Mouse (Mus musculus) testis, adult 2 months (tissue): ENCODE data around the gene Gm17655. TPM values are rescaled to one million over a fixed set of nuclear protein-coding genes. Genes with fewer than 3 reads are reported as not detected.
"Not testable (repeated sequence)": the region's sequence is repeated elsewhere in the genome, so short reads cannot be mapped to it uniquely, and the experiment has no call there.

ENCODE experiments used
- H3K27ac ChIP-seq: fragments of 200-500 bp; 2 replicates; pipeline ENCODE4 v1.5.1; 2012; ENCODE audit warnings: low read depth, low read length; ENCODE audit not compliant: control insufficient read depth, insufficient read depth
- H3K27me3 ChIP-seq: fragments of 200-500 bp; 2 replicates; pipeline ENCODE4 v1.6.1; 2012; ENCODE audit warnings: mild to moderate bottlenecking, low read length, moderate library complexity; ENCODE audit not compliant: control insufficient read depth, insufficient read depth
- H3K36me3 ChIP-seq: fragments of 200-500 bp; 2 replicates; pipeline ENCODE4 v1.6.1; 2012; ENCODE audit warnings: mild to moderate bottlenecking, low read length; ENCODE audit not compliant: control insufficient read depth, insufficient read depth
- H3K4me1 ChIP-seq: fragments of 200-500 bp; 2 replicates; pipeline ENCODE4 v1.6.1; 2012; ENCODE audit warnings: low read length; ENCODE audit not compliant: control insufficient read depth, insufficient read depth
- H3K4me3 ChIP-seq: fragments of 200-500 bp; 2 replicates; pipeline ENCODE4 v1.5.1; 2012; ENCODE audit warnings: low read depth, mild to moderate bottlenecking, low read length, moderate library complexity, mixed read lengths; ENCODE audit not compliant: control insufficient read depth
- CTCF ChIP-seq: fragments of 200-500 bp; IDR thresholded peaks from 2 replicates; pipeline ENCODE4 v1.5.1; 2012; ENCODE audit warnings: low read depth, mild to moderate bottlenecking, inconsistent platforms, low read length, moderate library complexity; ENCODE audit not compliant: control insufficient read depth, insufficient read depth, insufficient replicate concordance
- POLR2A ChIP-seq: fragments of 200-500 bp; IDR thresholded peaks from 2 replicates; pipeline ENCODE4 v1.6.1; 2012; ENCODE audit warnings: low read depth, mild to moderate bottlenecking, inconsistent platforms, low read length, moderate library complexity; ENCODE audit not compliant: control insufficient read depth
- polyA plus RNA-seq: library from polyadenylated mRNA; depleted of rRNA; stranded (reverse); fragments of >200 nt; gene quantifications from 2 replicates; pipeline ENCODE4 v1.2.3, GENCODE M21; 2012; rRNA removed

The Gm17655 gene
- 0.07 and 0.14 TPM in 2 replicates for polyA plus RNA-seq

DNA sequence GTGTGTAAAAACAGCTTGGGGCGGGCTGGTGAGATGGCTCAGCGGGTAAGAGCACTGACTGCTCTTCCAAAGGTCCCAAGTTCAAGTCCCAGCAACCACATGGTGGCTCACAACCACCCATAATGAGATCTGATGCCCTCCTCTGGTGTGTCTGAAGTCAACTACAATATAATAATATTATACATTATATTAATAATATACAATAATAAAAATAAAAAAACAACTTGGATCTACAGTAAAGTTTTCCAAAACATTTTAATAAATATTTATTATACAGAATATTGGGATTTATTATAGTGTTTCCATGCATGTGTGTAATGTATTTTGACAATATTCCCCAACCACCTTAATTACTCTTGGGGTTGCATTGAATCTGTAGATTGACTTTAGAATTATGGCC lies at the start of gene Gm17655:
Gene Gm17655, minus strand, starts transcription at position 101 of the 400 bp plus-strand sequence.
- H3K27me3 ChIP-seq, H3K27ac ChIP-seq: not testable (repeated sequence)

DNA sequence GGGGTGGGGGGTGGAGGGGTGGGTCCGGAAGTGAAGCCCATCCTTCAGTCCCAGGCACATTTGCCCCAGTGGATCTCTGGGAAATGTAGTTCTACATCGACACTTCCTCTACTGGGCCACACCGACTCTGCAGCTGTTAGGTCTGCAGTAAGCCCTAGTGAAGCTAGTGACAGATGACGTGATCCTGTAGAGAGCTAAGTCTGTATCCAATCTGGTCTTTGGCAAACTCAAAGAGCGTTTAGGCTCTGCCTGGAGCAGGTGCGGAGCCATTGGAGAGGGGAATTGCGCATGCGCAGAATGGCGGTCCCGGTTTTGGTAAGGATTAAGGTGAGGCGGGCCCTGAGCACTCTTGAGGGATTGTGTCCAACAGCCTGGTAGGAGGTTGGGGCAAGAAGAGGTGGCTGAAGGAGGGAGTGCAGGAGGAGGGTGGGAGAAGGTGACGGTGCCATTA lies 37.7 kb upstream of the Gm17655 start, which contains the start of gene Zfp605:
Gene Zfp605, plus strand, starts transcription at position 102 of the 451 bp plus-strand sequence.
- H3K4me3 ChIP-seq = peak within 1 kb of the TSS; percentile 85
- H3K27me3 ChIP-seq = no peaks in the 10 kb centered on the region
- H3K36me3 ChIP-seq = no peaks in the 10 kb centered on the region
- peaks cover 9% of the 10 kb centered on the region for H3K4me1 ChIP-seq
- no peak for TF ChIP-seq POLR2A
- no peak for TF ChIP-seq CTCF
- H3K27ac ChIP-seq = peak within 1 kb of the TSS; percentile 69

More for the DNA sequence above, at the start of gene Gm17655:
- H3K4me3 ChIP-seq, H3K4me1 ChIP-seq, H3K36me3 ChIP-seq: not testable (repeated sequence)

DNA sequence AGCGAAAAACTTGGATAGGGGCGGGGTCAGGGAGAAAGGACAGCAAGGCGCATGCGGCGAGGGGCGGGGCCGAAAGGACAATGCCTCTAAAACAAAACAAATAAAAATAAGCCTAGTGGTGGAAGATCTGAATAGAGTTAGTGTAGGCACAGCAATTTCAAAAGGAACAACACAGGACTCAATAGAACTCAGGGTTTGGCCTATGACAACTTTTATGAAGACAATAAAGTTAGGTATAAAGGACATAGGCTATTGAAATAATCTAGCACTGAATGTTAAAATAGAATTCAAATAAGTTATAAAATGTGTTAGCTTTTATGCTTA lies 36.0 kb upstream of the Gm17655 start:
- H3K36me3 ChIP-seq = no peaks in the 10 kb centered on the region

DNA sequence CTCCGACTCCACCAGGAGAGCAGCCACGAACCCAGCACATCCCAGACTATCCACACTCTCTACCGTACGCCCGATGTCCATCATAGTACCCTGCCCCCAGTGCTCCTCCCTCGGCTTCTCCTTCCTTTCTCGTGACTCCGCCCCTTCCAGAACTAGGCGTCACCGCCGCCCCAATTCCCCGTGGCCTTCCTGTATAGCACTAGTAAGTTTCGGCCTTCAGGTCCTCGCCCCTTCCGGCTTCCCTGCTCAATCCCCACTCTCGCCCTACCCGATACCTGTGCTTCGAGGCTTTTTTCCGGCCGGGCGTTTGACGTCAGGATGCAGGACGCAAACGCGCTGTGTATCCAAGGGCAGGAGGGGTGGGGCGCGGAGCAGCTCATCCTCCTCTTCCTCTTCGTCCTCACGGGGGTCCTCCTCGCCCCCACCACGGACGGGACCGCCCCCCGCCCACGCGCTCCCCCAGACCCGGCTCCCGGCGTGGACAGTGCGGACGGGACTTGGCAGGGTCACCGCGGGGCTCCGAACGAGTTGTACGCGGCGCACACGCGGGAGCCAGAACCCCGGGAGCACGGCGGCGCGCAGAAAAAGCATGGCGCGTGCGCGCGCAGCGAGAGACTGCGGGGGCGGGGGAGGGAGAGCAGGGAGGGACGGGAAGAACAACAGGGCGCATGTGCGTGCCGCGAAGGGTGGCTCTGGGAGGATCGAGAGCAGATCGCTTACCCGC lies 35.4 kb upstream of the Gm17655 start, which contains the start of gene Gtpbp6:
Gene Gtpbp6, minus strand, starts transcription at position 617 of the 724 bp plus-strand sequence.
- peak; percentile 52 for TF ChIP-seq POLR2A
- TF ChIP-seq CTCF = no peak
- peak within 1 kb of the TSS; percentile 94 for H3K4me3 ChIP-seq
- no peaks in the 10 kb centered on the region for H3K27me3 ChIP-seq
- no peaks in the 10 kb centered on the region for H3K36me3 ChIP-seq
- H3K4me1 ChIP-seq = peaks cover 11% of the 10 kb centered on the region
- H3K27ac ChIP-seq = peak within 1 kb of the TSS; percentile 86

More for the DNA sequence above, 36.0 kb upstream of the Gm17655 start:
- Histone ChIP-seq H3K27ac (no peak overlapping the region), H3K27me3 (no peaks in the 10 kb centered on the region), H3K4me1 (peaks cover 9% of the 10 kb centered on the region), H3K4me3 (peak overlapping the region; percentile 94)
- TF ChIP-seq POLR2A (no peak), CTCF (no peak)

DNA sequence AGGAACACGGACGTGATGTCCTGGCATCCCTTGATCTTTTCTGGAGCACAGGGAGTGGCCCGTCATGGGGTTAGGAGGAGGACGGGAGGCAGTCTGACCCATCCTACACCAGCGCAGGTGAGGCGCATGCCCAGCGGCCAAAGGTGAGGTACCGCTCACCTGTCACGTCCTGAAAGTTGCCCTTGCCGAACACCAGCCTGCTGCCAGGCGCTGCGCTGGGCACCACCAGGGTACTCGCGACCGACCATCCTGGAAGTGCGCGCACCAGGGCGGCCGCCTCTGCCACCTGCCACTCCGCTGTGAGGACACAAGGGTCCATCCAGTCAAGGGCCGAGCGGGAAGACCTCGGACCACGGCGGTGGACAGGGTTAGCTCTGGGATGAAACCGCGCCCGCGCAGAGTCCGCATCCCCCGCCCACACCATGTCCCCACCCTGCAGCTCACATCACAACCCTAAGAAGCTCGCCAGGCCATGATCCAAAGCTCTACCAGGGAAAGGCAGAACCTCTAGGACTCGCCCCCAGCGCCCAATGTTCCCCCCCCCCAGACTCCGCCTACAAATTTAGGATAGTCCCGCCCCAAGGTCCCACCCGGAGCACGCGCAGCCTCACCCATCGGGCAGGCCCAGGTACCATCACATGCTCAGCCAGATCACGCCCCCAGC lies 34.7 kb upstream of the Gm17655 start:
- peak overlapping the region; percentile 94 for H3K4me3 ChIP-seq
- H3K36me3 ChIP-seq = no peaks in the 10 kb centered on the region
- H3K4me1 ChIP-seq = peaks cover 16% of the 10 kb centered on the region
- H3K27ac ChIP-seq = peak overlapping the region; percentile 86
- TF ChIP-seq POLR2A (no peak), CTCF (no peak)
- H3K27me3 ChIP-seq = no peaks in the 10 kb centered on the region

DNA sequence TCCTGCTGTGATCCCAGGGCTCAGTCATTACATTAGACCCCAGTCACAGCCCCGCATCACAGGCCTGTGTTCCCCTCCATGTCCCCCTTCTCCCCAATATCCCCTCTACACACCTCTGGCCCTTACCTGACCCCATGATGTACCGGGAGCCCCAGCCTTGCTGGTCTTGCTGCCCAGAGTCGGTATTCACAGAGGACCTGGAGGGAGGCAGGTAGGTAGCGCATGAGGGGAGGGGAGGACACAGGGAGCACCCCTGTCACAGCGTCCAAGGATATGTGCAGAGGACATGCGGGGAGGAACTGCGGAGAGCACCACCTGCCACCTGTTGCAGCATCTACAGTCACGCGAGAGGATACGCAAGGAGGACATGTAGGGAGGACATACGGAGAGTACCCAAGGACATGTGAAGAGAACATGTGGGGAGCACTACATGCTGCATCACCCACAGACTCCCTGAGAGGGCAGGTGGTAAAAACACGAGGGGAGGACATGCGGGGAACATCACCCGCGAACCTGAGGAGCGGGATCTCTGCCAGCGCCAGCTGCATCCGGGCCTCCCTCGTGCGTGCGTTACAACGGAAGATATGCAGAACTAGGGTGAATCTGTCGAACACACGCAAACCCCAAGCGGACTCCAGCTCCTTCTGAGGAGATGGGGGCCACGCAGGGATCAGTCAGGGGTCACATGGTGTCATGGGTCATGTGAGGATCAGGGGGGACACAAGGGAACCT lies 34.0 kb upstream of the Gm17655 start:
- Histone ChIP-seq H3K4me3 (no peak overlapping the region), H3K27me3 (no peaks in the 10 kb centered on the region), H3K4me1 (peaks cover 18% of the 10 kb centered on the region), H3K36me3 (no peaks in the 10 kb centered on the region), H3K27ac (no peak overlapping the region)
- TF ChIP-seq CTCF (no peak), POLR2A (0 out of 2 replicates have a peak, but pooled peaks have one; percentile 3)
